Mouse (Mus musculus) bone marrow, adult 2 months (tissue): Measurements from ENCODE around the gene Krtap10-10.

ENCODE experiments used
- CTCF ChIP-seq: fragments of 200-500 bp; IDR thresholded peaks from 2 replicates; pipeline ENCODE4 v1.5.1; 2011; ENCODE audit warnings: low read length, control low read depth; ENCODE audit not compliant: control insufficient read depth, insufficient read depth
- POLR2A ChIP-seq: fragments of 200-500 bp; IDR thresholded peaks from 2 replicates; pipeline ENCODE4 v1.6.1; 2011; ENCODE audit warnings: low read depth, mild to moderate bottlenecking, control low read depth, low read length, borderline replicate concordance; ENCODE audit not compliant: control insufficient read depth

DNA sequence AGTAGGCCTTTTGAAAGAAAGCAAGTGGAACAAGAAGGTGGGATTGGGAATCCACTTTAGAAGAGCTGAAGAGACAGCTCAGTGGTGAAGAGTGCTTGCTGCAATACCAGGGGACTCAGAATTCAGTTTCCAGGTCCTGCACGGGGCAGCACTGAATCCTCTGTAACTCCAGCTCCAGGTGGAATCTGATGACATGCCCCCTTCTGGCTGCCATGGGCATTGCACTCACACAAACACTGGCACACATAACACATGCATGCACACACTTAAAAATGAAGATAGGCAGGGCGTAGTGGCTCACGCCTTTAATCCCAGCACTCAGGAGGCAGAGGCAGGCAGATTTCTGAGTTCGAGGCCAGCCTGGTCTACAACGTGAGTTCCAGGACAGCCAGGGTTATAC lies 46.8 kb downstream of the Krtap10-10 start:
- TF ChIP-seq CTCF = 0 out of 2 replicates have a peak, but pooled peaks have one; percentile 26
- no peak for TF ChIP-seq POLR2A
